Mouse (Mus musculus): Measurements from ENCODE around the gene Hspb6. TPM values are rescaled to one million over a fixed set of nuclear protein-coding genes. Genes with fewer than 3 reads are reported as not detected.

Gene Hspb6
- polyA plus RNA-seq (2014; fragmentation: Nextera tagmentation; extraction: Ambion mirVana), result 5.5 and 7.4 TPM in 2 replicates

- H3K4me3 ChIP-seq (ENCODE audit: low read depth, low read length), result peak within 1 kb of the TSS; percentile 44
- H3K27me3 ChIP-seq (ENCODE audit: control insufficient read depth, insufficient read depth, low read length), result no peaks in the 10 kb centered on the region
- peak within 1 kb of the TSS; percentile 83 for H3K27ac ChIP-seq (ENCODE audit: low read depth, low read length)
- H3K4me1 ChIP-seq (replicated peaks; ENCODE audit: control insufficient read depth, insufficient read depth, low read length), result peaks cover 4% of the 10 kb centered on the region; the same call in 1 of the 2 replicates
- peaks cover 3% of the 10 kb centered on the region; the same call in 1 of the 2 replicates for H3K36me3 ChIP-seq (ENCODE audit: control insufficient read depth, insufficient read depth, low read length)
- peak within 1 kb of the TSS; percentile 91 for H3K4me2 ChIP-seq (ENCODE audit: low read depth, low read length, severe bottlenecking)
- 2% methylated on average over 44 of the region's 44 CpGs for WGBS
- ATAC-seq (replicated peaks; ENCODE audit: low FRiP score) (peak; percentile 94), DNase-seq (ENCODE audit: low spot score) (peak; percentile 96)
- peak within 1 kb of the TSS; percentile 69 for H3K9ac ChIP-seq (ENCODE audit: low read length)
- H3K9me3 ChIP-seq (ENCODE audit: control insufficient read depth, low read length), result no peaks in the 10 kb centered on the region
These were observed at the start of gene Hspb6, which contains the start of gene Proser3 for GRCm38 (mm10) chr7:30552102-30553020. Gene Hspb6 (plus strand): TSS chr7:30552178. Gene Proser3 (minus strand): TSS chr7:30552299.

- 75% methylated on average over 4 of the region's 4 CpGs for WGBS
- ATAC-seq (replicated peaks; ENCODE audit: low FRiP score) (no peak), DNase-seq (ENCODE audit: low spot score) (no peak)
- no peaks in the 10 kb centered on the region for H3K36me3 ChIP-seq (ENCODE audit: control insufficient read depth, insufficient read depth, low read length)
- no peak overlapping the region for H3K4me2 ChIP-seq (ENCODE audit: low read depth, low read length, severe bottlenecking)
- no peaks in the 10 kb centered on the region for H3K4me1 ChIP-seq (replicated peaks; ENCODE audit: control insufficient read depth, insufficient read depth, low read length)
- H3K9me3 ChIP-seq (ENCODE audit: control insufficient read depth, low read length), result no peaks in the 10 kb centered on the region
- H3K27me3 ChIP-seq (ENCODE audit: control insufficient read depth, insufficient read depth, low read length), result no peaks in the 10 kb centered on the region
- H3K27ac ChIP-seq (ENCODE audit: low read depth, low read length), result no peak overlapping the region
- H3K9ac ChIP-seq (ENCODE audit: low read length), result no peak overlapping the region
- H3K4me3 ChIP-seq (ENCODE audit: low read depth, low read length), result no peak overlapping the region
These were observed 43.9 kb upstream of the Hspb6 start for GRCm38 (mm10) chr7:30508061-30508460.

DNA sequence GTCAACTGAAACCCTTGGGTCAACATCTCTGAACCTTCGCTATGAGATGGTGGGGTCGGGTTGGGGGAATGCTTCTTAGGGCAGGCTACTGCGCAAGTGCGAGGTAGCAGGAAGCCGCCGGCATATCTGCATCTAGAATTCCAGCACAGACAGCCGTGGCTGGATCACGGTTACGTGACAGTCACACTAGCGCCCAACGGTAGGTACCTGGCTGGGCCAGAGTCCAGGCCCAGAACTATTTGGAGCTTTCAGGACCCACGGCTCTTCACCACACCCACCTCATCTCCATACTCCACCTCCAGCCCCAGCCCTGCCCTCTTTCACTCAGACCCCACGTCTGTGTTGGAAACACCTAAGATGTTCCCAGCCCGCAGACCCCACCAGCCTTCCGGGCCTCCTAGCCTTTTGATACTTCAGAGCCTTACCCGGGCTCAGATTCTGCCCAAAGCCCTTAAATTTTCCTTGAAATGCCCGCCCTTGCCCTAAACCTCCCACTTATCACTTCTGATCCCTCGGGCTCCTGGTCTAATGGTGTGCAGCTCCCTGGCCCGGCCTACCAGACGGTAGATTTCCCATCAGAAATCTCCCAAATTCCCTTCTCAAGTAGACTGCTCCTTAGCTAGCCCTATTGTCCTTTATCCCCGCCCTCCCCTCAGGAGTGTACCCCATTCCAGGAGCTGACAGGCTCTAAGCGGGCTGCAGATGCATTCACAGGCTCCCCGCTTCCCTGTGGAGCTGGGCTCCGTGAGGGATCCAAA, 36.8 kb upstream of the Hspb6 start:
- no peaks in the 10 kb centered on the region for H3K36me3 ChIP-seq (ENCODE audit: control insufficient read depth, insufficient read depth, low read length)
- H3K27me3 ChIP-seq (ENCODE audit: control insufficient read depth, insufficient read depth, low read length), result no peaks in the 10 kb centered on the region
- WGBS, result 56% methylated on average over 24 of the region's 24 CpGs
- no peak overlapping the region for H3K4me2 ChIP-seq (ENCODE audit: low read depth, low read length, severe bottlenecking)
- ATAC-seq (replicated peaks; ENCODE audit: low FRiP score) (no peak), DNase-seq (ENCODE audit: low spot score) (no peak)
- no peak overlapping the region for H3K27ac ChIP-seq (ENCODE audit: low read depth, low read length)
- no peak overlapping the region for H3K4me3 ChIP-seq (ENCODE audit: low read depth, low read length)
- H3K4me1 ChIP-seq (replicated peaks; ENCODE audit: control insufficient read depth, insufficient read depth, low read length), result no peaks in the 10 kb centered on the region
- no peaks in the 10 kb centered on the region for H3K9me3 ChIP-seq (ENCODE audit: control insufficient read depth, low read length)
- H3K9ac ChIP-seq (ENCODE audit: low read length), result no peak overlapping the region

- no peak overlapping the region for H3K4me3 ChIP-seq (ENCODE audit: low read depth, low read length)
- WGBS, result 39% methylated on average over 8 of the region's 8 CpGs
- no peak overlapping the region for H3K9ac ChIP-seq (ENCODE audit: low read length)
- H3K9me3 ChIP-seq (ENCODE audit: control insufficient read depth, low read length), result no peaks in the 10 kb centered on the region
- no peaks in the 10 kb centered on the region for H3K27me3 ChIP-seq (ENCODE audit: control insufficient read depth, insufficient read depth, low read length)
- DNase-seq (ENCODE audit: low spot score), result no peak
- ATAC-seq (replicated peaks; ENCODE audit: low FRiP score), result no peak
- peaks cover 3% of the 10 kb centered on the region; the same call in 1 of the 2 replicates for H3K36me3 ChIP-seq (ENCODE audit: control insufficient read depth, insufficient read depth, low read length)
- H3K4me2 ChIP-seq (ENCODE audit: low read depth, low read length, severe bottlenecking), result no peak overlapping the region
- H3K27ac ChIP-seq (ENCODE audit: low read depth, low read length), result no peak overlapping the region
- H3K4me1 ChIP-seq (replicated peaks; ENCODE audit: control insufficient read depth, insufficient read depth, low read length), result no peaks in the 10 kb centered on the region
These were observed 33.7 kb upstream of the Hspb6 start for GRCm38 (mm10) chr7:30518325-30518724.

GRCm38 (mm10) chr7:30520396-30520795, 31.6 kb upstream of the Hspb6 start:
- H3K4me2 ChIP-seq (ENCODE audit: low read depth, low read length, severe bottlenecking), result no peak overlapping the region
- no peaks in the 10 kb centered on the region for H3K9me3 ChIP-seq (ENCODE audit: control insufficient read depth, low read length)
- H3K27me3 ChIP-seq (ENCODE audit: control insufficient read depth, insufficient read depth, low read length), result no peaks in the 10 kb centered on the region
- no peak for DNase-seq (ENCODE audit: low spot score)
- ATAC-seq (replicated peaks; ENCODE audit: low FRiP score), result peak; percentile 37; the same call in 1 of the 2 replicates
- H3K4me1 ChIP-seq (replicated peaks; ENCODE audit: control insufficient read depth, insufficient read depth, low read length), result no peaks in the 10 kb centered on the region
- WGBS, result 60% methylated on average over 4 of the region's 4 CpGs
- H3K36me3 ChIP-seq (ENCODE audit: control insufficient read depth, insufficient read depth, low read length), result peaks cover 3% of the 10 kb centered on the region; the same call in 1 of the 2 replicates
- no peak overlapping the region for H3K4me3 ChIP-seq (ENCODE audit: low read depth, low read length)
- H3K9ac ChIP-seq (ENCODE audit: low read length), result no peak overlapping the region
- no peak overlapping the region for H3K27ac ChIP-seq (ENCODE audit: low read depth, low read length)

- H3K27me3 ChIP-seq (ENCODE audit: control insufficient read depth, insufficient read depth, low read length), result no peaks in the 10 kb centered on the region
- H3K4me3 ChIP-seq (ENCODE audit: low read depth, low read length), result no peak overlapping the region
- H3K36me3 ChIP-seq (ENCODE audit: control insufficient read depth, insufficient read depth, low read length), result peaks cover 3% of the 10 kb centered on the region; the same call in 1 of the 2 replicates
- H3K4me1 ChIP-seq (replicated peaks; ENCODE audit: control insufficient read depth, insufficient read depth, low read length), result no peaks in the 10 kb centered on the region
- WGBS, result 74% methylated on average over 5 of the region's 5 CpGs
- H3K9me3 ChIP-seq (ENCODE audit: control insufficient read depth, low read length), result no peaks in the 10 kb centered on the region
- no peak for DNase-seq (ENCODE audit: low spot score)
- H3K4me2 ChIP-seq (ENCODE audit: low read depth, low read length, severe bottlenecking), result no peak overlapping the region
- no peak for ATAC-seq (replicated peaks; ENCODE audit: low FRiP score)
- no peak overlapping the region for H3K9ac ChIP-seq (ENCODE audit: low read length)
- no peak overlapping the region for H3K27ac ChIP-seq (ENCODE audit: low read depth, low read length)
These were observed 31.1 kb upstream of the Hspb6 start for GRCm38 (mm10) chr7:30520856-30521255.

GRCm38 (mm10) chr7:30522871-30523270, 29.1 kb upstream of the Hspb6 start:
- H3K27ac ChIP-seq (ENCODE audit: low read depth, low read length), result no peak overlapping the region
- 84% methylated on average over 10 of the region's 10 CpGs for WGBS

GRCm38 (mm10) chr7:30524487-30524886, 27.5 kb upstream of the Hspb6 start:
- no peak for DNase-seq (ENCODE audit: low spot score)
- H3K4me2 ChIP-seq (ENCODE audit: low read depth, low read length, severe bottlenecking), result no peak overlapping the region
- 87% methylated on average over 6 of the region's 6 CpGs for WGBS
- H3K27ac ChIP-seq (ENCODE audit: low read depth, low read length), result no peak overlapping the region
- no peak for ATAC-seq (replicated peaks; ENCODE audit: low FRiP score)
- H3K36me3 ChIP-seq (ENCODE audit: control insufficient read depth, insufficient read depth, low read length), result peaks cover 11% of the 10 kb centered on the region
- no peak overlapping the region for H3K9ac ChIP-seq (ENCODE audit: low read length)
- no peaks in the 10 kb centered on the region; the same call in 1 of the 2 replicates for H3K4me1 ChIP-seq (replicated peaks; ENCODE audit: control insufficient read depth, insufficient read depth, low read length)
- no peaks in the 10 kb centered on the region for H3K9me3 ChIP-seq (ENCODE audit: control insufficient read depth, low read length)
- H3K4me3 ChIP-seq (ENCODE audit: low read depth, low read length), result no peak overlapping the region
- H3K27me3 ChIP-seq (ENCODE audit: control insufficient read depth, insufficient read depth, low read length), result no peaks in the 10 kb centered on the region

More at GRCm38 (mm10) chr7:30522871-30523270, 29.1 kb upstream of the Hspb6 start:
- Histone ChIP-seq H3K36me3 (ENCODE audit: control insufficient read depth, insufficient read depth, low read length) (peaks cover 3% of the 10 kb centered on the region; the same call in 1 of the 2 replicates), H3K9me3 (ENCODE audit: control insufficient read depth, low read length) (no peaks in the 10 kb centered on the region), H3K4me1 (replicated peaks; ENCODE audit: control insufficient read depth, insufficient read depth, low read length) (no peaks in the 10 kb centered on the region; the same call in 1 of the 2 replicates), H3K27me3 (ENCODE audit: control insufficient read depth, insufficient read depth, low read length) (no peaks in the 10 kb centered on the region), H3K9ac (ENCODE audit: low read length) (no peak overlapping the region), H3K4me3 (ENCODE audit: low read depth, low read length) (no peak overlapping the region), H3K4me2 (ENCODE audit: low read depth, low read length, severe bottlenecking) (no peak overlapping the region)
- DNase-seq (ENCODE audit: low spot score) (no peak), ATAC-seq (replicated peaks; ENCODE audit: low FRiP score) (no peak)

Measured in forebrain, embryonic 11.5 days (tissue).